ENCODE assay signal across 11 mouse cellular contexts in genomic region chr1:80221151-80221550, GRCm38 (mm10). TPM values are rescaled to one million over a fixed set of nuclear protein-coding genes. Genes with fewer than 3 reads are reported as not detected.
A peak's percentile ranks its signal among the peaks of the same experiment; 100 is the strongest.
DNase-seq lines count a peak whose midpoint lies in the region; ATAC-seq lines count a peak whose summit lies in the region.
"Had no signal": no experiment of that assay in that cellular context is flagged by ENCODE, and none has a peak within 500 bp of the region (broad histone marks: within the 10 kb centered on the region; RNA-seq: fewer than 3 reads in every experiment).

No protein-coding gene starts in this region.

- H3K4me1 ChIP-seq in forebrain, embryonic 13.5 days: peaks cover 9% of the 10 kb centered on the region
- peaks cover 10% of the 10 kb centered on the region for H3K4me1 ChIP-seq in forebrain, embryonic 10.5 days
- no peaks in the 10 kb centered on the region for H3K4me1 ChIP-seq in limb, embryonic 11.5 days (ENCODE audit: control insufficient read depth, insufficient read depth, low read length)
- peaks cover 11% of the 10 kb centered on the region for H3K4me1 ChIP-seq in limb, embryonic 10.5 days

- H3K4me3 ChIP-seq in forebrain, embryonic 13.5 days: no peak overlapping the region
- H3K4me3 ChIP-seq in forebrain, embryonic 10.5 days: no peak overlapping the region
- no peak overlapping the region for H3K4me3 ChIP-seq in limb, embryonic 11.5 days (ENCODE audit: low read depth, low read length)
- H3K4me3 ChIP-seq in limb, embryonic 10.5 days: no peak overlapping the region

- no peak overlapping the region for H3K9ac ChIP-seq in forebrain, embryonic 13.5 days
- H3K9ac ChIP-seq in limb, embryonic 11.5 days (ENCODE audit: low read length): no peak overlapping the region
- H3K9ac ChIP-seq: lung, embryonic 14.5 days had no signal

- H3K4me2 ChIP-seq in forebrain, embryonic 13.5 days: no peak overlapping the region
- no peak overlapping the region for H3K4me2 ChIP-seq in limb, embryonic 11.5 days (ENCODE audit: low read depth, severe bottlenecking)
- H3K4me2 ChIP-seq: lung, embryonic 14.5 days had no signal

- 71% methylated on average over 4 of the region's 4 CpGs for WGBS in forebrain, embryonic 13.5 days
- WGBS in forebrain, embryonic 10.5 days: 84% methylated on average over 4 of the region's 4 CpGs
- 42% methylated on average over 4 of the region's 4 CpGs for WGBS in limb, embryonic 11.5 days
- WGBS in limb, embryonic 10.5 days: 54% methylated on average over 4 of the region's 4 CpGs

- no peaks in the 10 kb centered on the region for H3K9me3 ChIP-seq in forebrain, embryonic 13.5 days (replicated peaks)
- H3K9me3 ChIP-seq in forebrain, embryonic 10.5 days: no peaks in the 10 kb centered on the region
- H3K9me3 ChIP-seq in limb, embryonic 11.5 days (ENCODE audit: control insufficient read depth, low read length): no peaks in the 10 kb centered on the region
- H3K9me3 ChIP-seq in limb, embryonic 10.5 days (replicated peaks): no peaks in the 10 kb centered on the region

- no peak overlapping the region for H3K27ac ChIP-seq in forebrain, embryonic 13.5 days
- no peak overlapping the region for H3K27ac ChIP-seq in forebrain, embryonic 10.5 days
- no peak overlapping the region for H3K27ac ChIP-seq in limb, embryonic 11.5 days (replicated peaks; ENCODE audit: low read depth, low read length)
- no peak overlapping the region for H3K27ac ChIP-seq in limb, embryonic 10.5 days

- H3K36me3 ChIP-seq in forebrain, embryonic 13.5 days (ENCODE audit: poor library complexity, severe bottlenecking): no peaks in the 10 kb centered on the region
- H3K36me3 ChIP-seq in forebrain, embryonic 10.5 days (replicated peaks): no peaks in the 10 kb centered on the region
- H3K36me3 ChIP-seq in limb, embryonic 11.5 days (ENCODE audit: control insufficient read depth, insufficient read depth, low read length): no peaks in the 10 kb centered on the region
- H3K36me3 ChIP-seq in limb, embryonic 10.5 days: no peaks in the 10 kb centered on the region

- no peaks in the 10 kb centered on the region for H3K27me3 ChIP-seq in forebrain, embryonic 13.5 days
- no peaks in the 10 kb centered on the region for H3K27me3 ChIP-seq in forebrain, embryonic 10.5 days (ENCODE audit: poor library complexity, severe bottlenecking)
- no peaks in the 10 kb centered on the region for H3K27me3 ChIP-seq in limb, embryonic 11.5 days (ENCODE audit: control insufficient read depth, insufficient read depth, low read length)
- no peaks in the 10 kb centered on the region for H3K27me3 ChIP-seq in limb, embryonic 10.5 days (ENCODE audit: low read depth, poor library complexity, severe bottlenecking)

- ATAC-seq in forebrain, embryonic 13.5 days: peak; percentile 48; the same call in 1 of the 2 replicates
- ATAC-seq in limb, embryonic 11.5 days (ENCODE audit: insufficient number of reproducible peaks, low FRiP score, low TSS enrichment, low read depth): no peak

- DNase-seq in forebrain, embryonic 10.5 days (ENCODE audit: extremely low spot score, low spot score): no peak
- DNase-seq in limb, embryonic 11.5 days (ENCODE audit: low spot score): peak; percentile 45
- no peak for DNase-seq in limb, embryonic 10.5 days (ENCODE audit: low spot score)
- peak; percentile 45 for DNase-seq in gastrocnemius, postnatal 14 days
- DNase-seq in skeletal muscle tissue, adult 2 months (ENCODE audit: low read depth, low spot score): peak; percentile 85
- no peak for DNase-seq in adrenal gland, adult (ENCODE audit: inconsistent age in 2 of 2, low spot score in 1 of 2)
- no peak for DNase-seq in urinary bladder, postnatal 36 days (ENCODE audit: low spot score in 2 of 2)
- DNase-seq: kidney, adult 2 months; lung, embryonic 14.5 days; retina, postnatal 1 day had no signal

- intact Hi-C loops in gastrocnemius, postnatal 14 days (cut with DNase I; ENCODE audit: low total_unique reads): no loop called here

RNA-seq across cellular contexts. Expression of gene Fam124b, which starts 2.9 kb away (rescaled TPM):
- polyA plus RNA-seq in forebrain, embryonic 13.5 days (2015; fragmentation: Nextera tagmentation; extraction: Ambion mirVana): 0.08 and 0.39 TPM in 2 replicates
- polyA plus RNA-seq in forebrain, embryonic 10.5 days (2016; fragmentation: Nextera tagmentation; extraction: Ambion mirVana): 0.31 and 0.32 TPM in 2 replicates
- 0.45 and 1.4 TPM in 2 replicates for polyA plus RNA-seq in limb, embryonic 11.5 days (2014; fragmentation: Nextera tagmentation; extraction: Ambion mirVana)
- polyA plus RNA-seq in limb, embryonic 10.5 days (2016; fragmentation: Nextera tagmentation; extraction: Ambion mirVana): 0.78 and 1.1 TPM in 2 replicates
- total RNA-seq in gastrocnemius, postnatal 14 days (2021): 1 to 10 TPM; 2.6 to 3.7 TPM

Comparison
In these comparisons a context has a peak if more than half of its experiments do, and no peak if none do; other contexts are left out.
1. DNase-seq: peak in limb, embryonic 11.5 days (single experiment), gastrocnemius, postnatal 14 days (single experiment) and skeletal muscle tissue, adult 2 months (single experiment); none in forebrain, embryonic 10.5 days (single experiment), limb, embryonic 10.5 days (single experiment), adrenal gland, adult (0 of 2) and urinary bladder, postnatal 36 days (0 of 2).